Mouse (Mus musculus) kidney, postnatal 4 days (tissue): ENCODE measurements around the gene Setx.
A peak's percentile ranks its signal among the peaks of the same experiment; 100 is the strongest.

Source experiments
- DNase-seq, 2 experiments: peaks; one replicate each; pipeline ENCODE4 v3.0.0; 2021; ENCODE audit warnings: mixed read lengths in 2 of 2

Setx gene

DNA sequence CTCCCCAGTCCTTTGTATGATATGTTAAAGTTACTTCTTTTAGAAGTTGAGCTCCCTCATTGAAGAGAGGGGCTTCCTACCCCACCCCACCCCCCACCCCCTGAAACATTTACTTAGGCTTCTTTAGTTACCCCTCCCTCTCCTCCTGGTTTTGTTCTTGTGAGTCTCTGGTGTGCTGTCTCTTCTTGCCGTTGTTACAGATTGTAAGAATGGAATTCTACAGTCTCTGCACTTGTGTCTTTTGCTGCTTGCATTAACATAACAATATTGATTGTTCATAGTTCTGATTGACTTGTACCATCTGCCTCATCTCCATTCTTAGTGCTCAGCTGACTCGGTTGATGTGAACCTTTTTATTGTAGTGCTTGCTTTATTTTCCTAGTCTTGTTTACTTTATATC is 28.0 kb downstream of the Setx start:
- DNase-seq = no peak

DNA sequence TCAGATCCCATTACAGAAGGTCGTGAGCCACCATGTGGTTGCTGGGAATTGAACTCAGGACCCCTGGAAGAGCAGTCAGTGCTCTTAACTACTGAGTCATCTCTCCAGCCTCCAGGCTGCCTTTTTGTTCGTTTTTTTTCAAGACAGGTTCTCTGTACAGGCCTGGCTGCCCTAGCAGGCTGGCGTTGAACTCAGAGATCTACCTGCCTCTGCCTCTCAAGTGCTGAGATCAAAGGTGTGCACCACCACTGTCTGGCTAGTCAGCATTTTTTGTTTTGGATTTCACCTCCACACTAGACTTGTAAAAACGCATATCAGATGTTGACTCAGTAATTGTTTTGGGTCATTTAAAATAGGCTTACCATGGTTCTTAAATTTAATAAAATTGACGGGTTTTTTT is 44.1 kb downstream of the Setx start:
- DNase-seq = no peak

DNA sequence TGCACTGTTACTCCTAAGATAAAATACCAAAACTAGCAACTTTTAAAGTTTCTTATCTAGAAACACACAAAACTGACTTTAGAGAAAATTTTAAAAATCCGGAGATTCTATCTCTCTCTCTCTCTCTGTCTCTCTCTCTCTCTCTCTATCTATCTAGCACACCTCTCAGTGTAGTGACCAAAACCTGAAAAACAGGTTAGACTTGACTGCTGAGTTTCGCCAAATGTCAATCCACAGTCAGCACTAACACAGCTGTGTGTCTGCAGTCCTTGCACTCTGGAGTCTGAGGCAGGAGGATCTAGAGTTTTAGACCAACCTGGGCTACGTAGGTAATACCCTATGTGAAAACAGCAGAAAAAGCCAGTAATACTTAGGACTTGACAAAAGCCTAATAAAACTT is 50.9 kb downstream of the Setx start:
- no peak for DNase-seq

- DNase-seq = no peak
These were observed 55.8 kb downstream of the Setx start for GRCm38 (mm10) chr2:29179810-29180209.

DNA sequence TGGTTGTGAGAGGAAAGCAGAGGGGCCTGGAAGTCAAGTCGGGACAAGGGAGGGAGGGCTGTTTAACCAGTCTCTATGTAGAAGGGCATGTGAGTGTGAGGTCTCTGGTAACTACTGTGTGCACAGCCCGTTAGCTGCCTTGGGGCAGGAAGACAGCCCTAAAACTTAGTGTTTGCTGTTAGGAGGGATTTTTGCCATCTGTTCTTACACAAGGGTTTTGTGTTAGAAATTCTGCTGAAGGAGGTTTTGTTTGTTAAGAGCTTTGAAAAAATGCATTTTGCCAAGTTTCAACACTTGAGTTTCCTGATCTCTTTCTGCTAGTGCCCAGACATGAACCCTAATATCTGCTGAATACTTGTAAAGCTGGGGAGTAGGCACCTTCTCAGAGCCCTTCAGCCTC is 57.1 kb downstream of the Setx start:
- DNase-seq = no peak

DNA sequence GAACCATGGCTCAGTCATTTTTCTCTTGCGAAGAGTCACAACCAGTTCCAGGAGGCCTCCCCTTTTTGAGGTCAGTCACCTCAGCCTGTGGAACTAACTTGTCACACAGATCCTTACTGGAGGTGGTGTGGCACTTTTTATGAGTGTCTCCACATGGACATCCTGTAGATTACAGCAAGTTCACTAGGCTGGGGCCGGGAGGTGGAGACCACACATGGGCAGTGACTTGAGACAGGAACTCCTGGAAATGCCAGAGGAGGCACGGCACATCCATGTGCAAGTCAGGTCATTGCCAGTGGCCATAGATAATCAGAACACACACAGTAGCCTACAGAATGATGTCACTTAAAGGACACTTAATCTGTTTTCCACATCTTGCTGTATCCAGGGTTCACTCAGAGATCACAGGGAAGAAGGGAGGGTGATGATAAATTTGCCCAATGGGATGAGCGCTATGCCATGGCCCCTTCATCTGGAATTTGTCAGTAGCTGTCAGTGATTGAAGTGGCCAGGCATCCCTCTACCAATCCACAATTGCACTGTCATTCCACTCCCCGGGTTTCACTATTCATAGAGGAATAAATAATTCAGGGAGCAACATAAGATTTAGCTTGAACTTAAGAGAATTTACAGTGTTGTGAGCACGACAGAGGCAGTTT is 59.4 kb downstream of the Setx start:
- no peak for DNase-seq

- no peak for DNase-seq
These were observed 62.2 kb downstream of the Setx start for GRCm38 (mm10) chr2:29186209-29186608.

GRCm38 (mm10) chr2:29190392-29190791 is 66.4 kb downstream of the Setx start:
- peak; percentile 16 to 36 for DNase-seq

DNA sequence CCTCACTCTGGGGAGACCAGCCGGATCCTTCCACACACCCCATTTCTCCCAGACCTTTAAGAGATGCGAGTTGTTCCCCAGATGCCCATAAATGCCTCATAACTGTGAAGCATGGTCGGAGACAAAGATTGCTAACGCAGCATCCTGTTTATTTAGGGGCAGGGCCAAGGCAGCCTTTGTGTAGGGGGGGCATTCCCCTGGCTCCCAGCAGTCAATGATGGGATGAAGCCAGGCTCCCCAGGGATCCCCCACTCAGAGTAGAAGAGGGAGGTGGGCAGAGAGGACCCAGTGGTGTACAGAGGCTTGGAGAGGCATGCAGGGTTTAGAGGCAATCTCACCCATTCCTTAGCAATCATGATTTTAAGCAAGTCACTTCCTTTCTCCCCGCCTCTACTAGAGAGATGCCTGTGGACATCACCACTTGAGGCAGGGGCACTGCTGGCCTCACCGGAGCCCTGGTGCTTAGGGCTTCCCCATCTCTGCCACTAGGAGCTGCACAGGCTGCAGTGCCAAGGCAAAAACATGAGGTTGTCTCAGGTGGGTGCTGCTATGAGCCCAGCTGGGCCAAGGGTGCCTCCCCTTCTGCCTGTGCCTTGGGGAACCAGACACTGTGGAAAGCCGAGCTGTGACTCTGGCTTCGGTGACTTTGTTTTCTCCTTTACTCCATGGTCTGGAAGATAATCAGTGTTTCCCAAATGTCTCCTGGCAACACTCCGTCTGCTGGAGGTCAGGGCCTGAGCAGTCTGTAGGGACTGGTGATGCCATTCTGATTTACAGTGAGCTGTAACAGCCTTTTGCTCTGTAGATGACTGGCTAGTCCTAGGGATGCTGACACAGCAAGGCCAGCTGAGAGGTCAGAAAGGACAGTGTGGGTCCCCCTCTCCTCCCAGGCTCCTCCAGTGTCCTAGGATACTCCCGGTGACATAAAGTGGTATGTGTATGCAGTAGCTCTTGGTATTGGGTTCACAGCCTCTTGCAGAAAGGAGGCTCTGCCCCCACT is 67.5 kb downstream of the Setx start:
- peak; percentile 44 to 63 for DNase-seq

DNA sequence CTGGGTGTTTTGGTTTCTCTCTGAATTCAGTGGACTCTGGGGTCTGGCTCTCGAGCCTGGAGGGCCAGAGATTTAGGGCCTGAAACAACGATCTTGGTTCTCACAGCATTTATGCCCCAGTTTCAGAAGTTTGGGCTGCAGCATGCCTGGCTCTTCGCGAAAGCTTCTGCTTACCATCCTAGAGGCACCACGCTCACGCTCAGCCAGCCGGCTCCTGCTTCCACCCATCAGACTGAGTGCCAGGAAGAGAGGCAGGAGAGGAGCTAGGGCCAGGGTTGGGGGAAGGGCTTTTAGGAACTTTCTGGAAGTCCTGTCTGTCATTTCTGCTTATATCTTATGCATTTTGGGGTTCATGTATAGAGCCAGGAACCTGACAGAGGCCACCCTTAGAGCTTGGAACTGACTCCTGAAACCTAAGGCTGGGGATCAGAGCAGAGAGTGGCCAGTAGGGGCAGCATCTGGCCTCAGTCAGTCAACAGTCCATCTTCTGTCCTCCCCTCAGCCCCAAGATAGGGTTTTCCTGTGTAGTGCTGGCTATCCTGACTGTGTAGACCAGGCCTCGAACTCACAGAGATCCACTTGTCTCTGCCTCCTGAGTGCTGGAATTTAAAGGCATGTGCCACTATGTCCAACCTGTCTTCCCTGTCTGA is 68.8 kb downstream of the Setx start:
- DNase-seq = peak; percentile 31 to 45

DNA sequence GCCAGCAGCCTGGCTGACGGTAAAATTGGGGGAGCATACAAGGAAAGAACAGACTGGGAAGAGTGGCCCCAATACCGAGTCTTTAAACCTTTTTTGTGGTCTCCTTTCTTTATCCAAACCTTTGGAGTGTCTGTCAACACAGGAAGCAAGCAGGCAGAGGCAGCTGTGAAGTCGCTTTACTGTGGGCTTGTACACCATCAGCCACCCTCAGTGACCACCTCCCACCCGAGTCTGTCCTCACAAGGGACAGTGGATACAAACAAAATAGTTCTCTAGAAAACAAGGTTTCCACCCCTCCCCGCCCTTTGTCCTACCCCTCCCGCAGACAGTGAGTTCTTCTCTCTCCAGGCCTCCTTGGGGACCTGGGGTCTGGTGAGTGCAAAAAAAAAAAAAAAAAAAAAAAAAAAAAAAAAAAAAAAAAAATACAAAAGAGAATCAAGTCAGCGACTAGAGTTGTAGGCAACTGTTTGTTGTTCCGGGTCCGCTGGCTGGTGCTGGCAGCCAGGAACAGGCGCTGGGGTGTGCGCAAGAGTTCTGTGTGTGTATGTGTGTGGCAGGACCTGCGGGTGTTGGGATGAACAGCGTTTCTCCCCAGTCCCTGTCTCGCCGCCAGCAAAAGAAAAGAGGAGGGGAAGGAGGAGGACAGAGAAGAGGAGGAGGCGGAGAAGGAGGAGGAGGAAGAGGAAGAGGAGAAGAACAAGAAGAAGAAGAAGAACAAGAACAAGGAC is 70.0 kb downstream of the Setx start:
- peak; percentile 18 to 39 for DNase-seq

DNA sequence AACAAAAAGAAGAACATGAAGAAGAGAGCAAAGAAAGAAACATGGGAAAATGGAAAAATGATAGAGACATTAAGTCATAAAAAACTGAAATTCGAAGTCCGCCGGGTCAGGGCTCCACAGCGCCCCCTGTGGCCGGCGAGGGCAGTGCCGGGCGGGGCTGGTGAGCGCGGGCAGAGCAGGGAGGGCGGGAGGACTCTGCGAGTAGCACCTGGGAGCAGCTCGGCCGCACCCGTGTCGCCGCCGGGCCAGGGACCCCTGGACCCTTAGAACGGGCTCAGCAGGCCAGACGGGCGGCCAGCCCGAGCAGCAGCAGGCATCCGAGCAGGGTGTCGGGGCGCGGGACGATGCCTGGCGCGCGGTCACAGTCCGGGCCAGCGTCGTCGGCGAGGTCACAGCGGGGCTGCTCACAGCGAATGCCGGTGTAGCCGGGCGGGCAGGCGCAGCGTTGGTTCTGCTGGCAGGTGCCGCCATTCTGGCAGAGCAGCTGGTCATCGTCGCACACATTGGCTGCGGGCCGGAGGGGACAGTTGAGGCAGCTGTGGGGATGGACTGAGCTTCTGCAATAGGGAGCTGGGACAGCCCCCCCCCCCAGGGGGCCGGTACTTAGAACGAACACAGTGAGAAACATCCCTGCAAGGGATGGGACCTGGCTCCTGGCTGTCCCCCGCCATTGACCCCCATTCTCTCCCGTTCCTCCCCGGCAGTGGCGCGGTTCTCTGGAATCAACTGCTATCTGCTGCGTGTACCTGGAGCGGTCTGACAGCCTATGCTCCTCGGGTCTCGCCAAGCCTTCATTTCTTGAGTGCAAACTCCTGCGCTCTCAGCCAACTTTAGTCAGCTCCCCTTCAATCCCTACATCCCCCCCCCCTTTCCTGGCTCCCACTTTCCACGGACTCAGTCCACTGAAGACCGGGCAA is 70.8 kb downstream of the Setx start:
- peak; percentile 87 to 89 for DNase-seq

GRCm38 (mm10) chr2:29196844-29197243 is 72.9 kb downstream of the Setx start:
- no peak for DNase-seq

DNA sequence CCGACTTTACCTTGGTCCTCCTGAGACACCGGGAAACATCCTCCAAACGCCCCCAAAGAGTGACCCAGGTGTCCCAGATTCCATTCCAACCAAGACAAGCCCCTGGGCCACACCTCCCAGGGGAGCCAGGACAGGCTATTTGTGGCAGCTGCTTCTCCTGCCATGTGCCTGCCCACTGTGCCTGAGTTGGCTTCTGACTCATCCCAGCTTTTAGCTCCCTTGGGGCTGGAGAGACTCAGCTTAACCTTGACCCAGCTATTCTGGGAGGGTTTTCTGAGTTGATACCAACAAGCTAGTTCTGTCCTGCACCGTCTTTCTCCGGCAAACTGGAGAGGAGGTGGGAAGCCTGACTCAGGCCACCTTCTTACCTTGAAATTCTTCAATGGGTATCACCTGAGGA is 74.5 kb downstream of the Setx start:
- no peak for DNase-seq

GRCm38 (mm10) chr2:29199909-29200308 is 75.9 kb downstream of the Setx start:
- DNase-seq = peak; percentile 67 to 70

- no peak for DNase-seq
These were observed 77.4 kb downstream of the Setx start for GRCm38 (mm10) chr2:29201223-29201955.

DNA sequence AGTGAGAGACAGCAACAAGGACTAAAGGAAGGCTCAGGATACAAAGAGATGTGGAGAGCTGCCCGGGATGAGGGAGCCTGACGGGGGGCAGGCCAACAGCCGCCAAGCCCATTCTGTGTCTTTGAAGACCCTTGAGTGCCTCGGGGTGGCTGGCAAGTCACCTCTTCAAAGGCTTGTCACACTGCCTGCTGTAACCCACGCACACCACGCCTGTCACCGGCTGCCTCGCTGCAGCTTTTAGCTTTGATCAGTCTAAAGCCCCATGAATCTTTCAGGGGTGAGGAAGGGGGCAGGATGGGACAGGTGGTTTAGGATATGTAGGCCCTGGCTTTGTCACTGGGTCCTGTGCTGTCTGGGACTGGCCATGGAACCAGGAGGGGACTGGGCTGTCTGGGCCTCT is 82.2 kb downstream of the Setx start:
- no peak for DNase-seq

DNA sequence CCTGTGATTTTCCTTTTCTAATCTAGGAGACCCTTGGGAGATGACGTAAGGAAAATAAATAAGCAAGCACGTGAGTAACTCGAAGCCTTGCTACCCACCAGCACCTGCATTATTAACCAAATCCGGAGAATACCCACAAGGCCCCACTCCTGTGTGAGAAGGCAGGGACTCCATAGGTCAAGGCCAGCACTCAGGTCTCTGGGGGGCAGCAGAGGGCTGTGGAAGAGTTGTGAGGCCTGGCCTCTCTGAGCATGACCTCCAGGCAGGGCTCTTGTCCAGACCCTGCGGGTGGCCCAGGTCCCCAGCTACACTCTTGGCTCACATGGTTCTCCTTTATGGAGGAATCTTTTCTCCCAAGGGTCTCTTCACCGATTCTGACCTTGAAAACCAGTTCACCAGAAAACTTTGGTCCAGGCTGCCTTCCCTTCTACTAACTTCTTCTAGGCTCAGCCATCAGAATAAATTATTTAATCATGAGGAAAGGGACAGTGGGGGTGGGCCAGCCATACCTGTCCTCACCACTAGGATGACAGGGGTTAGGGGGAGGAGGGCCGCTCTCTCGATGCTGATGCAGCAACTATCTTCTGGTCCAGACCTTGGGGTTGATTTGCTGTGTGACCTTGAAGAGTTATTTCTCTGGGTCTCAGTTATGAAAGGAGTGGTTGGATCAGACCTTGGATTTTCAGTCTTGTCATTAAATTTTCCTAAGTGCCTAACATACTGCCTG is 92.5 kb downstream of the Setx start:
- peak; percentile 72 to 76 for DNase-seq

DNA sequence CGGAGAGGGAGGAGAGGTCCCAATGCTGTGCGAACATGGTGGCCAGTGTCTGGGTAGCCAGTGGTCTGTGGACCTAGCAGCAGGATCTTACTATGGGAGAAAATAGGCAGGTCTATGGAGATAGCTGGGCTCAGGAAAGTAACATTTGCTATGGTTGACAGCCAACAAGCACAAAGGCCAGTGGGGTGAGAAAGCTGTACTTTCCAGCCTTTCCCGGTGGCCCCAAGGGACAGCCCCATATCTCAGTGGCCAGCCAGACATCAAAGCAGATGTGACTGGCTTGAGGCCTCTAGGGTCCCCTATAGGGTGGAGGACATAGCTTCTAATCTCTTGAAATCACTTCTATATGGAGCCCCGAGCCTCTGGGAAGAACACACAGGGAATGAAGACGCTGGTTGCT is 93.1 kb downstream of the Setx start:
- no peak for DNase-seq

GRCm38 (mm10) chr2:29217897-29218296 is 93.9 kb downstream of the Setx start:
- DNase-seq = peak; percentile 20 to 31
